Mouse (Mus musculus): ENCODE results near the gene Mtf2.
A peak's percentile ranks its signal among the peaks of the same experiment; 100 is the strongest.
"Not testable (repeated sequence)": the region's sequence is repeated elsewhere in the genome, so short reads cannot be mapped to it uniquely, and the experiment has no call there.

Gene Mtf2

DNA sequence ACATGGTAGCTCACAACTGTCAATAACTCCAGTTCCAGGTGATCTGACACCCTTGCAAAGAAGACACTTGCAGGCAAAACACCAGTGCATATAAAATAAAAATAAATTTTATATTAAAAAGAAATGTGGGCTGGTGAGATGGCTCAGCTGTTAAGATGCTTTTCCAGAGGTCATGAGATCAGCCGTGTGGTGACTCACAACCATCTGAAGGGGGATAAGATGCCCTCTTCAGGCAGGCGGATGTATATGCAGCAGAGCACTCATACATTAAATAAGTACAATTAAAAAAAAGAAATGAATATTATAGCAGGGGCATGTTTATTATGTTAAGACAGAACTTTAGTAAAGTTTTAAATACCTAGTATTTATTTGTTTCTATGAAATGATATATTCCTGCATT is 16.9 kb downstream of the Mtf2 start:
- DNase-seq (ENCODE audit: low spot score in 2 of 2) = no peak

DNA sequence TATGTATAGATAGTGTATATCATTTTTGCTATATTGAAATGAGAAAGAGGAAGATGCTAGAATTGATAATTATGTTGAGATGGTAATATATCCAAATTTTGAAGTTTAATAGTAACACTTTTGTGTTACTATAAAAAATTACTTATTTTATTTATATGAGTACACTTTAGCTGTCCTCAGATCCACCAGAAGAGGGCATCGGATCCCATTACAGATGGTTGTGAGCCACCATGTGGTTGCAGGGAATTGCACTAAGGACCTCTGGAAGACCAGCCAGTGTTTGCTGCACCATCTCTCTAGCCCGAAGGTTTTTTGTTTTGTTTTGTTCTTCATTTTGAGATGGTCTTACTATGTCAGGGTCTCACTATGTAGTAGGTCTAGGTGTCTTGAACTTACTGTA is 20.0 kb downstream of the Mtf2 start:
- no peak for DNase-seq (ENCODE audit: low spot score in 2 of 2)

DNA sequence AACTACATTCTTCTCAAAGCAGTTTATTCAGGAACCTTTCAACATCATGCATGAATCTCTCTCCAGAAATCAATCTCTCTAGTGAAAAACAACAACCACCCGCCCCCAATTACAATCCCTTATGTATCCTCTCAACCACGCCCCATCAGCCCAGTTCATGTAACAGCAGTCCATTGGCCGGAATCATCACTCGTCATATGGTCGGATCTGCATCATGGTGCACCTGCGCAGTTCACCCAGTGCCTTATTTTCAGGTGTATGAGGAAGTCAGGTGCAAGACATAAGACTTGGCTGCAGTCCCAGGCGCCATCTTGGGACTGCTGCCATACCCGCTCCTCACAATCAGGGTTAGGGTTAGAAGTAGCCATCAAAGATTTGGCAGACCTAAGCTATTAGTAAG is 27.3 kb downstream of the Mtf2 start:
- not testable (repeated sequence) for DNase-seq (ENCODE audit: low spot score in 2 of 2)

- DNase-seq (ENCODE audit: low spot score in 2 of 2) = no peak
Measured at GRCm38 (mm10) chr5:108097676-108098075, 32.2 kb downstream of the Mtf2 start.

DNA sequence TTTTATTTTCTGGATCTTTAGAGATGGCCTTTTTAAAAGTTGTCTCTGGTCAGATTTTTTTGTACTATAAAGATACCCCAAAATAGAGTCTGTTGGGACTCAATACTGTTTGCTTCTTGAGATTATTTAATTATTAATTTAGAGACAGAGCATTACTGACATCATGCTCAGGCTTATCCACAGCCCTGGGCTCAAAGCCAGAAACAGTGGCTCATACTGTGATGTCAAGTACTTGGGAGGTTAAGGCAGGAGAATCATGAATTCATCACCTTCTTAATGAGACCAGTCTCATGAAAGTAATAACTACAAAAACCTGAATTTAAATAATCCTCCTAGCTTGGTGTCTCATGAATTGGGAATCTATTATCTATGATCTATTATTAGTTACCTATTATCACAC is 34.7 kb downstream of the Mtf2 start:
- DNase-seq (ENCODE audit: low spot score in 2 of 2) = no peak

- no peak for DNase-seq (ENCODE audit: low spot score in 2 of 2)
Measured at GRCm38 (mm10) chr5:108104306-108104705, 38.8 kb downstream of the Mtf2 start.

GRCm38 (mm10) chr5:108109346-108109745 is 43.9 kb downstream of the Mtf2 start:
- no peak for DNase-seq (ENCODE audit: low spot score in 2 of 2)

DNA sequence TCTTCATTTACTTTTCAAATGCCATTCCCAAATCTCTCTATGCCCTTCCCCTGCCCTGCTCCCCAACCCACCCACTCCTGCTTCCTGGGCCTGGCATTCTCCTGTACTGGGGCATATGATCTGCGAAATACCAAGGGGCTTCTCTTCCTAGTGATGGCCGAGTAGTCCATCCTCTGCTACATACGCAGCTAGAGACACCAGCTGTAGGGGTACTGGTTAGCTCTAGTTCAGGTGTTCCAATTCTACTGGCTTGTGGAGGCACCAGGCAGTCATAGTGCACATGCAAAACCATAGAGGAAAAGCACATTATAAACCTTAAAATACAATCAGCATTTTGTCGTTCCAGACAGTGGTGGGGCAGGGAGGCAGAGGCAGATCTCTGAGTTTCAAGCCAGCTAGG is 52.2 kb downstream of the Mtf2 start:
- no peak for DNase-seq (ENCODE audit: low spot score in 2 of 2)

GRCm38 (mm10) chr5:108120221-108120900 is 54.9 kb downstream of the Mtf2 start:
- no peak for DNase-seq (ENCODE audit: low spot score in 2 of 2)

DNA sequence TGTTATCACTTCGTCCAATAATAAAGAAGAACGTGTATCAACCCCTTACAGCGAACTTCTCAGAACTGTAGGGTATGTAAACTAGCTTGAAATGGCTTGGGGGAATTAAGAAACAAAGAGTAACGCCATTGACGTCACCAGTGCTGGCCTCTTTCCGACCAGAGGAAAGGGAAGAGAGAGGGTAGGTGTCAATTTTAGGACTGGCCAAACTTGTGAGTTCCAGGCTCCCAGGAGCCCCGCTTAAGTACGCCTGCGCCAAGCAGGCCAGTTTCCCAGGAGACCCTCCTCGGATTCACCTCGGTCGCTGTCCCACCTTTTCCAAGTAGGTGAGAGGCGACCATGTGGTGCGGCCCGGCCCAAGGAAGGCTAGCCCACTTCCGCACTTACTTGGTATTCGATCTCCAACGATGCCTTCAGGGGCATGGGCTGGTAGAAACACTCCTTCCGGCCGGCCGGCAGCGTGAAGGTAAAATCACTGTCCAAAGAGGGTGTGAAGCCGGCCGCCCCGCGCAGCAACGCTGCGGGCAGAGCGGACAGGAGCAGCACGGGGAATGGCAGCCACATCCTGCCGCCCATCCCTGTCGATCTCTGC is 66.5 kb downstream of the Mtf2 start:
- peak in 1 of 2 experiments; percentile 23 for DNase-seq (ENCODE audit: low spot score in 2 of 2)

DNA sequence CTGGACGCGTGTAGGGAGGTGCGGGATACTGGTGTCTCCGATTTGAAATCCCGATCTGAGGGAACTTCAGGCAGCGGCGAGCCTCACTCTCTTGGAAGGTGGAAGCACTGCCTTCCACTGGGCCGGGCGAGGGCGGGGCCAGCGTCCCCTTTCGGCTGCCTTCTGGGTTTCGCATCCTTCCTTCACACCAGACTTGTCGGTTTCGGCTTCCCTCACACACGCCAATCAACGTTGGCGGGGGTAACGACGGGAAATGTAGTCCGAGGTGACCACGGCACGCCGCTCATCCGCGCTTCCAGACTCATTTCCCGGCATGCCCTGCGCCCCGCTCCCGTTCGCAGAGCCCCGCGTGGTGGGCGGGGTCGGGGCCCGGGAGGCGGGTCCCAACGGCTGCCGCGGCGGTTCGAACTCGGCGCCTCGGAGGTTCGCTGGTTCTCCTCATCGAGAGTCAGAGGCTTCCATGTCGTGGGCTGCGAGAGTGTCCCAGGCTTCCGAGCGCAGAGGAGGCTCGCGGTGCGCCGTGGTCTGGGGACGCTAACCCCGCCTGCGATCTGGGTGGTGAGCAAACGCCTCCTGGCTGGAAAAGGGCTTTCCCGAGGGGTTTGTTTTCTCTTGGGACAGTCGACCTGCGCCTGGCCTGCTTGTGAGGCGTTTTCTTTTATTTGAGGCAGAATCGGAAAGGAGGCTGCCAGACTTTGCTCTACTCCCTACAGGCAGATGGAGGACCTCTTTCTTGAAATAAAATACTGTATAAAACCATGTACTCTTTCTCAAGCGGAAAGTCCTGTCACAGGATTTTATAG is 67.2 kb downstream of the Mtf2 start, which contains the start of the genes Tmed5 and Ccdc18:
TSS of gene Tmed5 (minus strand) at position 180 of the 803 bp plus-strand sequence.
TSS of gene Ccdc18 (plus strand) at position 435 of the 803 bp plus-strand sequence.
- DNase-seq (ENCODE audit: low spot score in 2 of 2) = peak; percentile 96

GRCm38 (mm10) chr5:108152592-108152991 is 87.1 kb downstream of the Mtf2 start:
- no peak for DNase-seq (ENCODE audit: low spot score in 2 of 2)

All from urinary bladder, adult 18-20 months (tissue).